Mouse (Mus musculus) thymus, adult 2 months (tissue): ENCODE results near the gene Rhof.

Source experiments
- CTCF ChIP-seq: fragments of 200-500 bp; IDR thresholded peaks from 2 replicates; pipeline ENCODE4 v1.5.1; 2012; ENCODE audit warnings: mild to moderate bottlenecking, control low read depth, low read length, moderate library complexity, borderline replicate concordance; ENCODE audit not compliant: control insufficient read depth, poor library complexity, insufficient read depth; ENCODE audit errors: extremely low read depth
- POLR2A ChIP-seq: fragments of 200-500 bp; IDR thresholded peaks from 2 replicates; pipeline ENCODE4 v1.6.1; 2012; ENCODE audit warnings: mild to moderate bottlenecking, low read length, control low read depth, moderate library complexity; ENCODE audit not compliant: control insufficient read depth, poor library complexity, insufficient read depth; ENCODE audit errors: extremely low read depth

GRCm38 (mm10) chr5:123156763-123157162, 24.3 kb upstream of the Rhof start:
- TF ChIP-seq CTCF (peak; percentile 56; the same call in 1 of the 2 replicates), POLR2A (no peak)
